Mouse (Mus musculus): ENCODE results near the gene Tmem121.
A peak's percentile ranks its signal among the peaks of the same experiment; 100 is the strongest.
"Not testable (repeated sequence)": the region's sequence is repeated elsewhere in the genome, so short reads cannot be mapped to it uniquely, and the experiment has no call there.

Tmem121 gene

DNA sequence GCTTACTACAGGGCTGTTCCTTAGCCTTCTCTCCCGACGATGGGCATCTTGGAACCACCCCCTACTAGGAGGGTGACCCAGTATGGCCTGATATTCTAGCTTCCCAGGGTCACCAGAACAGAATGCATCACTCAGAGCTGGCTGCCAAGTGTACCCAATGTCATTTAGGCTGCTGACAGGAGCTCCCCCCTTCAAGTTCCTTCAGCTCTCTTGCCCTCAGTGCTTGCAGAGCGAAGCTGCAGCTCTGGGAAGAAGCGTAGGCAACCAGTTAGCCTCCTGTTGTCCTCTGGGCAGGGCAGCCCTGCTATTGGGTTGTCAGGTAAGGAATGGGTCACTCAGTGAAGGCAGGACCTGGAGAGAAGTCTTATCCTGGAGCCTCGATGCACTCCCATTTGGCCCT, 785 bp upstream of the Tmem121 start:
- DNase-seq (ENCODE audit: extremely low read depth, insufficient read length, low spot score) = no peak

DNA sequence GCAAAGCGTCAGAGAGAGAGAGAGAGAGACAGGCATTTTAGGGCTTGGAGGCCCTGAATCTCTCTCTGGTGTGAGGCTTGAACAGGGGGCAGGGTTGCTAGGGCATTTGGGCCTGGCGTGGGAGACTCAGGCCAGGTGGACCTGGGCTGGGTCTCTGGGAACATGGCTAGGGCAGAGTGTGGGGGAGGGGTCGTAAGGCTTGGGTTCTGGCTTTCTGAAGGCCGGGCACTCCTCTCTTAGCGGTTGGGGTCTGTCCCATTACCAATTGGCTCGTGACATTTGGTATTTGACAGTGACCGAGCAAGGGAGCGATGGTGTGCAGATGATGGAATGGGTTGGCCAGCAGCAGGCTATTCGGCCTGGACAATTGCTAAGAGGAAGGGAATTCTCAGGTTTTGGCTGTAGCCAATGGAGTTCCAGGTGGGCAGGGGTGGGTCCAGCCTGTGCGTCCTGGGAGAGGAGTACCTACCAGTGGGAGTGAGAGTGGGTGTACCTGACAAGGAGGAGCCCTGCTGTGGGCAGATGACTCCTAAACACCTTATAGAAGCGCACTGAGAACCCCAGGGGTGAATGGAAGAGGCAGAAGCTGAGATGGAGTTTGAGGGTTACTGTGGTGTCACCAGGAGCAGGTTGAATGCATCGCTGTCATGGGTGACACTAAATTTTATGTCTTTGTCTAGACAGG, 738 bp downstream of the Tmem121 start:
- no peak for DNase-seq (ENCODE audit: extremely low read depth, insufficient read length, low spot score)

DNA sequence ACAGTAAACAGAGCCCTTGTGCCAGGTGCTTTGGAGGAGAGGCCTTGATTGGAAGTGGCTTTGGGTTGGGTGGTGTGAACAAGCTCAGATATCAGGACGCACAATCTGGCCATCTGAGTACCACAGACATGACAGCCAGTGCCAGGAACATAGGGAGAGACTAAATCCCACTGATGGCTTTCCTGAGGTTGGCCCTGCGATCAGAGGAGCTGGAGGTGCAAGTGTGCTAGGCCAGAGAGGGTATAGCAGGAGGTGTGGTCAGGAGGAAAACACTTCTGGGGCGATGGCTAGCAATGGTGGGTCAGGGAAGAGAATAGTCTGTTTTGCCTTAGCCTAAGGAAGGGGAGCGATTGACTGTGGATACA, 1.3 kb downstream of the Tmem121 start:
- DNase-seq (ENCODE audit: extremely low read depth, insufficient read length, low spot score) = no peak

- DNase-seq (ENCODE audit: extremely low read depth, insufficient read length, low spot score) = no peak
These were observed 2.0 kb downstream of the Tmem121 start for GRCm38 (mm10) chr12:113187584-113188295.

GRCm38 (mm10) chr12:113188349-113189055, 2.8 kb downstream of the Tmem121 start:
- no peak for DNase-seq (ENCODE audit: extremely low read depth, insufficient read length, low spot score)

- DNase-seq (ENCODE audit: extremely low read depth, insufficient read length, low spot score) = no peak
These were observed 7.7 kb downstream of the Tmem121 start for GRCm38 (mm10) chr12:113193423-113193822.

DNA sequence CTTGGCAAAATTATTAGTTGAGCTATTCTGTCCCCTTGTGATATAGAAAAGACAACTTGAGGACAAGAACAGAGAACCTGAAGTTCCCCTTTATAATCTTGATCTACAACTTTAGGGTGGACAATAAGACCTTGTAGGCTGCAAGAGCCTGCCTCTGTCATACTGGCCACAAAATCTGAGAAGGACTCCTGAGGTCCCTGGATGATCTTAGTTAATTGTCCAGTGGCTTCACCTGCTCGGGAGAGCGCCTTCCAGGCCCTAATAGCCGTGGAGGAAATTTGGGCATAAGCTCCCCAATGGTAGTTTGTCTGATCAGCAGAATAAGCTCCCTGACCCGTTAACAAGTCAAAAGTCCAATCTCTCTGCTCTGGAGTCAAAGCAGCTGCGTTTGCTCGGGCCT, 13.4 kb downstream of the Tmem121 start:
- DNase-seq (ENCODE audit: extremely low read depth, insufficient read length, low spot score) = not testable (repeated sequence)

DNA sequence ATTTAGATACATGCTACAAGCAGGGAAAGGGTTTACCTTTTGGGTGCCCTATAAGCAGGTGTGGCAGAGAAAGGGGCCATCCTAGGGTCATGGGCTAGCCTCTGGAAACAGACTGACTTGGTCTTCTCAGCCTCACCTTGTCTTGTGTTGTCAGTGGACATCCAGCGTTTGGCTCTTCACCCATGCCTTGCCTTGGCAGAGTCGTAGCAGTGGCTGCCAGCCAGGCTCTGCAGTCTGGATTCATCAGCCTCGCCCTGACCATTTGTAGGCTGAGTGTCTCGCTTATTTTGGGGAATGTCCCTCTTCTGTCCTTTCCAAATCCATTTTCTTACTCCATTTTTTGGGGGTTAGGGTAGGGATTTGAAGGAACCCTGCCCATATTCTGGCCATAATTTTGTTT, 15.6 kb downstream of the Tmem121 start:
- peak; percentile 39 for DNase-seq (ENCODE audit: extremely low read depth, insufficient read length, low spot score)

- DNase-seq (ENCODE audit: extremely low read depth, insufficient read length, low spot score) = no peak
These were observed 16.3 kb downstream of the Tmem121 start for GRCm38 (mm10) chr12:113202008-113202407.

DNA sequence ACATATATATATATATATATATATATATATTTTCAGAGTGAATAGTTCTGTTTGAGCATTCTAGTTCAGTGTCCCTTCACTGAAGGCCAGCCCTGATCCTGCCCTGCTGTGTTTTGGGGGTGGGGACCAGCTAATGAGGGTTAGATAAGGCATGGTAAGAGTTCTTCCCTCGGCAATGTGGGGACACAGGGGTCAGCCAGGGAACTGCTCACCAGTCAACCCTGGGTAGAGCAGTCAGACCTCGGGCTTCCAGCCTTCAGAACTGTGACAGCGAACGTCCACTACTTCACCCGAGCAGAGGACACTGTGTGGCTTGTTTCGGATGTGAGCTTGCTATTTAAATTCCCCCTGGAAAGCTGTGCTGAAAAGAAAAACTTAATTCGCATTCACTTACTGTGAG, 17.8 kb downstream of the Tmem121 start:
- DNase-seq (ENCODE audit: extremely low read depth, insufficient read length, low spot score) = no peak

DNA sequence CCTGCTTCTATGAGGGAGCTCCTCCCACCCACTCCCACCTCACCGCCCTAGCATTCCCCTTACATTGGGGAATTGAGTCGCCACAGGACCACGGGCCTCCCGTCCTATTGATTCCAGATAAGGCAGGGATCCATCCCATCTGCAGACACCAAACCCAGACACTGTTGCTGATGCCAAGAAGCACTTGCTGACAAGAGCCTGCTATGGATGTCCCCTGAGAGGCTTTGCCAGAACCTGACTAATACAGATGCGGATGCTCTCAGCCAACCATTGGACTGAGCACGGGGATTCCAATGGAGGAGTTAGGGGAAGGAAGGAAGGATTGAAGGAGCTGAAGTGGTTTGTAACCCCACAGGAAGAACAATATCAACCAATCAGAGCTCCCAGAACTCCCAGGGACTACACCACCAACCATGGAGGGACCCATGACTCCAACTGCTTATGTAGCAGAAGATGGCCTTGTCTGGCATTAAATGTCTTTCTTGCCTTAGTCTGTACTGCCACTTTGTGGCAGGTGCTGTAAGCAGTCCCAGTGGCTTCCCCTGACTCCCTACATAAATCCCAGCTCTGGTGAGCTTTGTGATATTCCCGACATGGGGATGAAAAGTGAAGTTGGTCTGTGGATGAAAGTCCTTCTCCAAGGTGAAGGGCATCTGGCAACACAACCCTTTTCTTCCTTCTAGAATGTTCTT, 19.7 kb downstream of the Tmem121 start:
- no peak for DNase-seq (ENCODE audit: extremely low read depth, insufficient read length, low spot score)

DNA sequence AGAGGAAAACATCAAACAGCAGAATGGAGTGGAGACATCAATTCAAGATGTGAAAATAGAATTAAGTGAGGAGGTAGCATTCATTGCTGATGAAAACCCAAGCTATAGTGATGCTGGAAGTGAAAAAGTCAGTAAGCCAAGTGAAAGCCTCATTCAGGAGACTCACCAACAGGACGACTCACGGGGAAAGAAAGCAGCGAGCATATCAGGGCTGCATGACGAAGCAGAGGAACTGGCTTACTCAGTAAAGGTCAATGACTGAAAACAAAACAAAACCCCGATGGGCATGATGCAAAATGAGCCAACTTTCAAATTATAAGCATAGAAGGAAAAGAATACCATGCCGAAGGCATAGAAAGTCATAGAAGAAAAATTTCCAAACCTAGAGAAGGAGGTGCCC, 22.0 kb downstream of the Tmem121 start:
- no peak for DNase-seq (ENCODE audit: extremely low read depth, insufficient read length, low spot score)

- DNase-seq (ENCODE audit: extremely low read depth, insufficient read length, low spot score) = peak; percentile 56
These were observed 25.1 kb downstream of the Tmem121 start for GRCm38 (mm10) chr12:113210586-113211378.

- DNase-seq (ENCODE audit: extremely low read depth, insufficient read length, low spot score) = no peak
These were observed 26.0 kb downstream of the Tmem121 start for GRCm38 (mm10) chr12:113211772-113212171.

DNA sequence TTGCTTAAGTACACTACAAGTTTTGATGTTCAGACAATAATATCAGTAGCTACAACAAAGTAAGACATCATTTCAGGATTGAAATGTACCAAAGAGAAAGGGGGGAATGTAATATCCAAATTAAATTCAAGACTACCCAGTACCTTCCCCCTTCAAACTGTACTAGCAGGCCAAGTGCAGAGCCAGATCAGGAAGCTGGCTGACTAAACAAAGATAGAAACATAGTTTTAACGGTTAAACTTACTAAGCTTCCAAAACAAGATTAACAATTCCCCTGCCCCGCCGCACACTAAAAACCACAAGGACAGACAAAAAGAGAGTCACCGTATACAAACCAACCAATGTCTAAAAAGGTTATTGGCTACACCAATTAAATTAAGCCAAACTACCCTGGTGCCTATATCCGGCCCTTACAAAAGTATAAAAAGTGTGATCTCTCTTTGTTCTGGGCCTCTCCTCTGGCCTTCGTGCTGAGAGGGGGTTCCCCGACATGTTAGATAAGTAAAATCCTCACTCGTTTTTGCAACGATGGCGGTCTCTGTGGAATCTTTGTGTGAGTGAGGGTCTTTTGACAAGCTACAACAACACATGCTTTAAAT, 26.7 kb downstream of the Tmem121 start:
- DNase-seq (ENCODE audit: extremely low read depth, insufficient read length, low spot score) = no peak

DNA sequence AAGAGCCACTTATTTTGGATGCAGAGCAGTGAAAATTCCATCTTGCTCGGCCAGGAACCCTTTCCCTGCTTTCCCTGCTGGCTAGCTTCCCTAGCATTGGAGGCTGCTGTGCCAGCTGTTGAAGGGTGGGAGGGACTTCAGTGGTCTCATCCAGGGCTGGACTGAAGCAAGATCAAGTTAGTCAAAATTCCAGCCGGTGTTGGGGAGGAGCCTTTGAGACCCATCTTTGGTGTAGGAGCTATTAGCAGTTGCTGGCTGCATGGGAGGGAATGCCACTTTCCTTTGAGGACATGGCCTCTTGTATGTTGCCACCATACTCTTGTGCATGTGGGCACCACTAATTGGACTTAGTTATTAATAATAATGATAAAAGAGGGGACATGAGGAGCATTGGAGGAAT, 27.5 kb downstream of the Tmem121 start:
- no peak for DNase-seq (ENCODE audit: extremely low read depth, insufficient read length, low spot score)

- DNase-seq (ENCODE audit: extremely low read depth, insufficient read length, low spot score) = no peak
These were observed 28.5 kb downstream of the Tmem121 start for GRCm38 (mm10) chr12:113214072-113214808.

- no peak for DNase-seq (ENCODE audit: extremely low read depth, insufficient read length, low spot score)
These were observed 29.4 kb downstream of the Tmem121 start for GRCm38 (mm10) chr12:113214972-113215666.
